Mouse (Mus musculus): ENCODE results near the gene Ndufs1.

- TF ChIP-seq CTCF (IDR thresholded peaks at IDR 0.05; ENCODE audit: borderline replicate concordance, extremely low read depth, insufficient read depth, insufficient read length) (no peak), POLR2A (IDR thresholded peaks at IDR 0.05; ENCODE audit: borderline replicate concordance, extremely low read depth, insufficient read depth, insufficient read length, poor library complexity, severe bottlenecking) (no peak)
Measured at GRCm38 (mm10) chr1:63100196-63100595, 76.4 kb downstream of the Ndufs1 start.
